Mouse (Mus musculus) midbrain, postnatal 0 days (tissue): Measurements from ENCODE around the gene Csnk1e. TPM values are rescaled to one million over a fixed set of nuclear protein-coding genes. Genes with fewer than 3 reads are reported as not detected.

Experiments
- ATAC-seq: fragments of 200-750 bp; cut with Nextera tagmentation; 2 replicates; pipeline ENCODE4 v1.8.0; 2017; ENCODE audit warnings: moderate number of reproducible peaks, mild to moderate bottlenecking, moderate TSS enrichment, moderate library complexity; ENCODE audit not compliant: low FRiP score
- DNase-seq: peaks from one replicate; pipeline ENCODE4 v3.0.0-alpha.2; 2015; ENCODE audit warnings: low spot score
- H3K27ac ChIP-seq: fragments of 300-500 bp; sonication (generic); 2 replicates; pipeline ENCODE4 v1.5.1; 2014; ENCODE audit warnings: low read depth, mild to moderate bottlenecking, low read length, mixed read lengths
- H3K27me3 ChIP-seq: fragments of 300-500 bp; sonication (generic); 2 replicates; pipeline ENCODE4 v1.6.1; 2014; ENCODE audit warnings: low read length, control low read depth, mixed read lengths; ENCODE audit not compliant: insufficient read depth
- H3K36me3 ChIP-seq: fragments of 300-500 bp; sonication (generic); 2 replicates; pipeline ENCODE4 v1.6.1; 2014; ENCODE audit warnings: low read length, control low read depth, mixed read lengths; ENCODE audit not compliant: insufficient read depth
- H3K4me1 ChIP-seq: fragments of 300-500 bp; sonication (generic); 2 replicates; pipeline ENCODE4 v1.6.1; 2014; ENCODE audit warnings: mild to moderate bottlenecking, control low read depth, antibody characterized with exemption, low read length, mixed read lengths; ENCODE audit not compliant: insufficient read depth
- H3K4me2 ChIP-seq: fragments of 300-500 bp; sonication (generic); 2 replicates; pipeline ENCODE4 v1.6.1; 2014; ENCODE audit warnings: low read depth, mild to moderate bottlenecking, low read length, mixed read lengths; ENCODE audit not compliant: poor library complexity, severe bottlenecking
- H3K4me3 ChIP-seq: fragments of 300-500 bp; sonication (generic); 2 replicates; pipeline ENCODE4 v1.5.1; 2014; ENCODE audit warnings: low read depth, mild to moderate bottlenecking, low read length, moderate library complexity
- H3K9ac ChIP-seq: fragments of 300-500 bp; sonication (generic); replicated peaks from 2 replicates; pipeline ENCODE4 v1.6.1; 2014; ENCODE audit warnings: mild to moderate bottlenecking, low read length, moderate library complexity, mixed read lengths; ENCODE audit not compliant: poor library complexity, severe bottlenecking
- H3K9me3 ChIP-seq: fragments of 300-500 bp; sonication (generic); 2 replicates; pipeline ENCODE4 v1.6.1; 2016; ENCODE audit warnings: low read length, control low read depth
- CTCF ChIP-seq: IDR thresholded peaks from 2 replicates; pipeline ENCODE4 v1.5.1; 2016; ENCODE audit warnings: antibody characterized with exemption, mild to moderate bottlenecking
- WGBS: fragments of 180-500 bp; shearing (Covaris S2); extraction: QIAGEN DNeasy Blood & Tissue Kit; methylation state at CpG from one replicate; pipeline ENCODE4 v1.1.7; 2014; 5-methylcytosine and 5-hydroxymethylcytosine counted together
- polyA plus RNA-seq: library from polyadenylated mRNA; unstranded; fragments of >200 nt; fragmentation: Nextera tagmentation; extraction: Ambion mirVana; gene quantifications from 2 replicates; pipeline ENCODE4 v1.2.1, GENCODE M21; 2015
- total RNA-seq: library from RNA; depleted of rRNA; stranded (reverse); fragments of >200 nt; gene quantifications from 2 replicates; pipeline ENCODE4 v1.2.3, GENCODE M21; 2014; rRNA removed

The Csnk1e gene
- total RNA-seq (378 and 384 TPM in 2 replicates), polyA plus RNA-seq (153 and 195 TPM in 2 replicates)

DNA sequence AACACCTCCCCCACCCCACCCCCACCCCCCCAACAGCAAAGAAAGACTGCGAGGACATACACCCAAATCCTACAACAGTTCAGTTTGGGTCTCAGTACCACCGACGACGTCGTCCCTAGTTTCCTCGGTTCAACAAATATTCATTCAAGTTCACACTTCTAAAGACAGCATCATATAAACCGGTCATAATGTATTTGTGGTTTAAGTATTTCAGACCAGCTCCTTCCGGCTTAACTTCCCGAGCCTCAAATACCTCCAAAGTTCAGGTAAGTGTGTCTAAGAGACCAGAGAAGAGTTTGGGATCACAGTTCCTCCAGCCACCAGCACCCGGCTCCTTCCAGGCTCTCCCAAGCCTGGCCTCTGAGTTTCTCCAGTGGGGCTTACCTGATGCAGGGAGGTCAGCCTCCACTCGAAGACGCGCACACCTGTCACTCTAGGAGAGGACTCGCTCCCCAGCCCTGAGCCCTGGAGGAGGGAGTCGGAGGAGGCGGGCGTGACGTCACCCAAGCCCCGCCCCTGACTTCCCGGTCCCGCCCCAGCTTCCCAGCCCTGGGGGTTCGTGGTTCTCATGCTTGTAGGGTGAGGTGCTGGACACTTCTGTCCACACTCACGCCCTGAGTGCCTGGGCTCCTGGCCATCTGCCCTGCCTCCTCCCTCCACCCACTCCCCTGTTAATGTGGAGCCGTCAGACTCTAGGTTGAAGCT, at the start of gene Csnk1e:
Gene Csnk1e (minus strand): TSS at position 461 of the 705 bp plus-strand sequence.
- H3K9ac ChIP-seq: peak within 1 kb of the TSS; percentile 36; the same call in 1 of the 2 replicates
- WGBS: 2% methylated on average over 24 of the region's 24 CpGs
- no peak within 1 kb of the TSS for H3K27ac ChIP-seq
- peak within 1 kb of the TSS; percentile 23; the same call in 1 of the 2 replicates for H3K4me3 ChIP-seq
- no peaks in the 10 kb centered on the region for H3K27me3 ChIP-seq
- H3K4me1 ChIP-seq: 0 out of 2 replicates have a peak, but pooled peaks cover 6% of the 10 kb centered on the region
- no peak for TF ChIP-seq CTCF
- ATAC-seq: no peak
- peak within 1 kb of the TSS; percentile 53 for H3K4me2 ChIP-seq
- no peaks in the 10 kb centered on the region for H3K9me3 ChIP-seq
- DNase-seq: no peak
- no peaks in the 10 kb centered on the region for H3K36me3 ChIP-seq

DNA sequence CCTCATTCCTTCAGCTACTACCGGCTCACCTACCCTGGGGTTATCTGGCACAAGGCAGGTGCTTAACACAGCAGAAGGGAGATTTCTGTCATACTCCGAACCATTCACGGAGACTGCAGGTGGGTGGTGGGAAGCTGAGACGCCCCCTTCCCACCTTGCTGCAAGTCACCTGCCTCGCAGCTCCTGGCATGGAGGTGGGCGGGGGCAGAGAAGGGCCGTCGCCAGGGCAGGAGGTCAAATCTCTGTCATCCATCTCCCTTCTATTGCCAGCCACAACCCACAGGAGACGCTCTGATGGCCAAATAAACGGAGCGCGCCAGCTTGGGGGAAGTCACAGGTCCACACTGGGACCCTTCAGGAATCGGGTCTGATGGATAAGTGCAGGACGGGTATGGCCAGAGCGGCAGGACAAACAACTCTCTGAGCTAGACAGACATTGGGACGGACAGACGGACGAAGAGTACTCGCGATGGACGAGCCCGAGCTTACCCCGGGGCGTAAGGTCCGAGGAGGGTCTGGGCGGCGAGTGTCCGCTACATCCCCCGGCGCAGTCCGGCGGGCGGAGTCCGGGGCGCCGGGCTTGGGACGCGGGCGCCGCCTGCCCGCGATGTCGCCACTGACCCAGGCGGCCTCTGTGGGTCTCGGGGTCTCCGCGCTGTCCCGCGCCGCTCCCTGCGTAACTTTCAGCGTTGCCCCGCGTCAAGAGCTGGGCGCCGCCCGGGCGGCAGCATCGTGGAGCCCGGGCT, 49.5 kb upstream of the Csnk1e start, which contains the start of gene Kcnj4:
Gene Kcnj4 (minus strand): TSS at position 535 of the 746 bp plus-strand sequence.
- Histone ChIP-seq H3K4me3 (peak within 1 kb of the TSS; percentile 56), H3K27ac (no peak within 1 kb of the TSS), H3K9me3 (no peaks in the 10 kb centered on the region), H3K27me3 (peaks cover 54% of the 10 kb centered on the region), H3K36me3 (no peaks in the 10 kb centered on the region), H3K9ac (peak within 1 kb of the TSS; percentile 46), H3K4me1 (peaks cover 4% of the 10 kb centered on the region; the same call in 1 of the 2 replicates), H3K4me2 (peak within 1 kb of the TSS; percentile 100)
- ATAC-seq (no peak), DNase-seq (no peak)
- TF ChIP-seq CTCF: no peak
- WGBS: under 1% methylated on average over 52 of the region's 60 CpGs

- 66% methylated on average over 5 of the region's 5 CpGs for WGBS
- H3K9ac ChIP-seq: no peak overlapping the region
- H3K4me3 ChIP-seq: no peak overlapping the region
- no peak for ATAC-seq
- DNase-seq: no peak
- peaks cover 51% of the 10 kb centered on the region for H3K27me3 ChIP-seq
- H3K27ac ChIP-seq: no peak overlapping the region
- peaks cover 4% of the 10 kb centered on the region; the same call in 1 of the 2 replicates for H3K4me1 ChIP-seq
- no peaks in the 10 kb centered on the region for H3K36me3 ChIP-seq
- no peaks in the 10 kb centered on the region for H3K9me3 ChIP-seq
- H3K4me2 ChIP-seq: no peak overlapping the region
- TF ChIP-seq CTCF: no peak
Observed at GRCm38 (mm10) chr15:79503438-79503837, 48.1 kb upstream of the Csnk1e start.

DNA sequence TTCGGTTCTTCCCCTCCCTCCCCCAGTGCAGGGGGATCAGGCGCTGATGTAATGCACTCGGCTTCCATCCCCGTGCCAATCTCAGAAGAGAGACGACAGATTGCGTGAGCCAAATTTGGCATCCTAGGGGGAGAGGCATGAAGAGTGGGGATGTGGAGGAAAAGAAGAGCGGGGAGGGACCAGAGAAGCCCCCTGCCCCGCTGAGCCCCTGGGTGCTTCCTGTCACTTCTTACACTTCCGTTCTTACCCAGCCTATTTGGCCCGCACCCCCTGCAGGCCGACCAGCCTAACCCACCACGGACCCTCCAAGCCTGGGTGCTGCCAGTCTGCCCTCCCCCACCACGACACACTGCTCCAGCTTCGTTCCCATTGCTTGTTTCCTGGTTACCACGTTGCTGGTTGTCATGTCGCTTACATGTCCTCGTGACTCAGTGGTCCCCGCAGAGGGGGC, 47.5 kb upstream of the Csnk1e start:
- DNase-seq: no peak
- H3K27me3 ChIP-seq: peaks cover 51% of the 10 kb centered on the region
- H3K4me3 ChIP-seq: no peak overlapping the region
- WGBS: 16% methylated on average over 18 of the region's 18 CpGs
- TF ChIP-seq CTCF: no peak
- ATAC-seq: no peak
- H3K27ac ChIP-seq: no peak overlapping the region
- H3K36me3 ChIP-seq: no peaks in the 10 kb centered on the region
- H3K4me1 ChIP-seq: peaks cover 4% of the 10 kb centered on the region; the same call in 1 of the 2 replicates
- no peaks in the 10 kb centered on the region for H3K9me3 ChIP-seq
- peak overlapping the region; percentile 18; the same call in 1 of the 2 replicates for H3K4me2 ChIP-seq
- no peak overlapping the region for H3K9ac ChIP-seq

DNA sequence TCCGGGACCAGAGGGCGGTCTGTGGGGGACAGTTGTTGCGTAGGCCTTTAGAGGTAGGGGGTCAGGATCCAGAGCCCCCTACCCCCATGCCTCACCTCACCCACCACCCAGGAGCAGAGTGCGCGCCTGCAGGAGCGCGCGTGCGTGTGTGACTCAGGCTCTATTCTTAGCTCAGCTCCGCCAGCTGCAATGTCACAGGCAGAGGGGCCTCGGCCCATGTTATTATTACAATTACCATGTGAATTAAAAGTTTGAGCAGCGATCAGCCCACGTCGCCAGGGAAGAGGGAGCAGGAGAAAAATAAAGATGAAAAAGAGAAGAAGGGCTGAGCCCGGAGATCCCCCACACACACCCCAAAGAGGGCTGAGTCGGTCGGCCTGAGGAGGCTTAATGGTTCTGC, 44.7 kb upstream of the Csnk1e start:
- Histone ChIP-seq H3K4me1 (peaks cover 1% of the 10 kb centered on the region; the same call in 1 of the 2 replicates), H3K27ac (no peak overlapping the region), H3K4me3 (no peak overlapping the region), H3K9ac (no peak overlapping the region), H3K36me3 (no peaks in the 10 kb centered on the region), H3K4me2 (no peak overlapping the region), H3K27me3 (peaks cover 29% of the 10 kb centered on the region), H3K9me3 (no peaks in the 10 kb centered on the region)
- DNase-seq (no peak), ATAC-seq (no peak)
- TF ChIP-seq CTCF: no peak
- WGBS: 65% methylated on average over 17 of the region's 17 CpGs
